Mouse (Mus musculus): ENCODE data around the gene Fcgr1.
A peak's percentile ranks its signal among the peaks of the same experiment; 100 is the strongest.
"Not testable (repeated sequence)": the region's sequence is repeated elsewhere in the genome, so short reads cannot be mapped to it uniquely, and the experiment has no call there.

The Fcgr1 gene

DNA sequence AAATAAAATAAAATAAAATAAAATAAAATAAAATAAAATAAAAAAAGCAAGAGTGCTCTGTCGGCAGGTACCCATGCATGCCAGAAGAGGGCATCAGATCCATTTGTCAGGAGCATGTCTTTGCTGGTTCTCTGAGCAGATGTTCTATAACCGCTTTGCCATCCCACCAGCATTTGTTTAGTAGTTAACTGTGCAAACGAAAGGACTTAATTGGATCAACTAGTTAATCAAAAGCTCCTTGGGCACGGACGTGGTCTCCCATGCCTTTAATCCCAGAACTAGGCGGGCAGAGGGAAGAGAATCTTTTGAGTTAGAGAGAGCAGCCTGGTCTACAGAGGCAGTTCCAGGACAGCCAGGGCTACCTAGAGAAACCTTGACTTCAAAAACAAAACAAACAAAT lies 33.4 kb upstream of the Fcgr1 start:
- DNase-seq (ENCODE audit: low spot score in 2 of 2) = no peak

DNA sequence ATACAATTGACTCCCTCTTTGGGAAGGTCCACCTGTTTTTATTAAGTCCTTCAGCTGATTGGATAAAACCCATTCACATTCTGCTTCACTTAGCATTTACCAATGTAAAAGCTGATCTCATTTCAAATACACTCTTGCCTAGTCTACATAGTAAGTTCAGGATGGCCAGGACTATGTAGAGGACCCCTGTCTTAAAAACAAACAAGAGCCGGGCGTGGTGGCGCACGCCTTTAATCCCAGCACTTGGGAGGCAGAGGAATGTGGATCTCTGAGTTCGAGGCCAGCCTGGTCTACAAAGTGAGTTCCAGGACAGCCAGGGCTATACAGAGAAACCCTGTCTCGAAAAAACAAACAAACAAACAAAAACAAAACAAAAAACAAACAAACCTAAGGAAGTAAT lies 30.0 kb upstream of the Fcgr1 start:
- DNase-seq (ENCODE audit: low spot score in 2 of 2) = not testable (repeated sequence)

DNA sequence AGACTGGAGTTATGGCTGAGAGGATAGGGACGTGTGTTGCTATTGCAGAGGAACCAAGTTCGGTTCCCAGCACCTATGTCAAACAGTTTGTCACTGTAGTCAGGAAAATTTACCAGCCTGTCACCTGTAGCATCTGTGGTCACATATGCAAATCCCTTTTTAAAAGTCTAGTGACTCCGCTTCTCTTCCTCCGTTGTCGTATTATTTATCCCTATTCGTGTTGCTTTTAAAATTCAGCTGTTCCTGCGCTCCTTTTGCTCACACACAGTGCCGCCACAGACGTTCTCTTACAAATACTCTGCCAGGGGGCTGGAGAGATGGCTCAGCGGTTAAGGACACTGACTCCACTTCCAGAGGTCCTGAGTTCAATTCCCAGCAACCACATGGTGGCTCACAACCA lies 28.8 kb upstream of the Fcgr1 start:
- DNase-seq (ENCODE audit: low spot score in 2 of 2) = no peak

- no peak for DNase-seq (ENCODE audit: low spot score in 2 of 2)
Observed at GRCm38 (mm10) chr3:96321891-96322290, 28.1 kb upstream of the Fcgr1 start.

GRCm38 (mm10) chr3:96320003-96320402 lies 26.2 kb upstream of the Fcgr1 start:
- not testable (repeated sequence) for DNase-seq (ENCODE audit: low spot score in 2 of 2)

DNA sequence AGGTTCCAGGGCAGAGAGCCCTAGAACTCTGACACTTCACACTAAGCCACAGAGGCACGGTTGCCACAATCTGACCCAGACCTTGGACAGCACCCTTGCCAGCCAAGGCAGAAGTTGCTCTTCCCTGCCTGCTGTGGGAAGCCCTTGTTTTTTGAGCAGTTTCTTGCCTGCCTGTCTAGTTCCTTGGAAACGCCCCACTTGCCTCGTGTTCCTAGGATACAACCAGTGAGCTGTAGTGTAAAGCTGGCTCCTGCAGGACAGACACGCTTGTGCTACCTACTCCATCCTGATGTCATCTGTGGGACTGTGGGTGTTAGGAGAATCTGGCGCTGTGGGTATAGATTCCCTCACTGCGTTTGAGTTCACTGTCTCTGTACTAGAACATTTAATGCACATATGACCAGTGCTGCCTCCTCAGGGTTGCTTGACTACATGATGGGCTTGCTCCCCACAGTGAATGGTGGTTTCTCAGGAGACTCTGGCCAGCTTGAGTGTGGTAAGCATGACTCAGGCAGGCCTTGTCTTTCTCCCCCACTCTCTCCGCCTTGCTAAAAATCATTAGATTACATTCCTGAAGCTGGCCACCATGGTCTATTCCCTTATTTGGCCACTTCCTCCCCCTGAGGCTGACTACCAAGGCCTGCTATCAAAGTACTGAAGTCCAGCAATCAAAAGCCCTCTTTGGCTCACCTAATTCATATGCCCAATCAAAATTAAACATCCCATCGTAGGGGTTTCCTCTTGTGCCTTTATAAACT lies 18.8 kb upstream of the Fcgr1 start:
- no peak for DNase-seq (ENCODE audit: low spot score in 2 of 2)

GRCm38 (mm10) chr3:96309441-96309840 lies 15.7 kb upstream of the Fcgr1 start:
- DNase-seq (ENCODE audit: low spot score in 2 of 2) = no peak

- DNase-seq (ENCODE audit: low spot score in 2 of 2) = no peak
Observed at GRCm38 (mm10) chr3:96306506-96306905, 12.7 kb upstream of the Fcgr1 start.

- DNase-seq (ENCODE audit: low spot score in 2 of 2) = no peak
Observed at GRCm38 (mm10) chr3:96302076-96302475, 8.3 kb upstream of the Fcgr1 start.

GRCm38 (mm10) chr3:96300706-96301529 lies 7.1 kb upstream of the Fcgr1 start:
- DNase-seq (ENCODE audit: low spot score in 2 of 2) = peak; percentile 38 to 52

- no peak for DNase-seq (ENCODE audit: low spot score in 2 of 2)
Observed at GRCm38 (mm10) chr3:96299562-96299961, 5.8 kb upstream of the Fcgr1 start.

- DNase-seq (ENCODE audit: low spot score in 2 of 2) = no peak
Observed at GRCm38 (mm10) chr3:96298360-96298759, 4.6 kb upstream of the Fcgr1 start.

- DNase-seq (ENCODE audit: low spot score in 2 of 2) = no peak
Observed at GRCm38 (mm10) chr3:96293368-96293767, 401 bp downstream of the Fcgr1 start.

DNA sequence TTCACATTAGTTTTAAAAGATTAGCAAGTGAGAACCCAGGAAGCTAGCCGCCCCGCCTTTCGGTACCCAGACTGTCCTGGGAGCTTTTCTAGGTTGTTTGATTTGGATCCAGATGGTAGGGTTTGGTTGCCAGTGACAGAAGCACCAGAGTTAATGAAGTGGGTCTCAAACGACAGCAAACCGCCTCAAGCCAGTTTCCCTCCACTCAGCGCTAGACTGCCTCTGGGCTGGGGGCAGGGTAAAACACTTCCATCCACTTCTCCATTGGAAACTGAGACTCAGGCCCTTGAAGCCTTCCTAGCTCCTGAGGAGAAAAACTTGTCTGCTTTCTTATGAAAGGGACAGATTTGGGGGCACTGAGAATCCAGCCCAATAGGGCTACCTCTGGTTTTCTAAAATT lies 1.1 kb downstream of the Fcgr1 start:
- no peak for DNase-seq (ENCODE audit: low spot score in 2 of 2)

DNA sequence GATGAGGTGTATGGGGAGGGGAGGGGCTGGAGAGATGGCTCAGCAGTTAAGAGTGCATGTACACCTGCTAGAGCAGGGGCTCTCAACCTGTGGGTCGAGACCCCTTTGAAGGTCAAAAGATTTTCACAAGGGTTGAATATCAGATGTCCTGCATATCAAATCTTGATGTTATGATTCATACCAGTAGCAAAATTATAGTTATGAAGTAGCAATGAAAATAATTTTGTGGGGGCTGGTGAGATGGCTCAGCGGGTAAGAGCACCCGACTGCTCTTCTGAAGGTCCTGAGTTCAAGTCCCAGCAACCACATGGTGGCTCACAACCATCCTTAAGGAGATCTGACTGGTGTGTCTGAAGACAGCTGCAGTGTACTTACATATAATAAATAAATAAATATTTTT lies 3.0 kb downstream of the Fcgr1 start:
- not testable (repeated sequence) for DNase-seq (ENCODE audit: low spot score in 2 of 2)

GRCm38 (mm10) chr3:96289201-96289600 lies 4.6 kb downstream of the Fcgr1 start:
- DNase-seq (ENCODE audit: low spot score in 2 of 2) = no peak

DNA sequence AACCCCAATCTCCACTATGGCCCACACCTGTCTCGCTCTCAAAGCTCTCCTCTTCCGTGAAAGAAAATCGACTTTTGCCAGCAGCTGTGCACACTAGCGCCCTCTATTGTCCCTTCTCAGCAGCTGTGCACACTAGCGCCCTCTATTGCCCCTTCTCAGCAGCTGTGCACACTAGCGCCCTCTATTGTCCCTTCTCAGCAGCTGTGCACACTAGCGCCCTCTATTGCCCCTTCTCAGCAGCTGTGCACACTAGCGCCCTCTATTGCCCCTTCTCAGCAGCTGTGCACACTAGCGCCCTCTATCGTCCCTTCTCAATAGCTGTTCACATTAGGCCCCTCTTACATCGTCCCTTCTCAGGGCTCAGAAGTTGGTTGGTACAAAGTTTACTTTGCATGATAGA lies 6.4 kb downstream of the Fcgr1 start:
- DNase-seq (ENCODE audit: low spot score in 2 of 2) = not testable (repeated sequence)

- no peak for DNase-seq (ENCODE audit: low spot score in 2 of 2)
Observed at GRCm38 (mm10) chr3:96284457-96284856, 9.3 kb downstream of the Fcgr1 start.

GRCm38 (mm10) chr3:96280660-96281059 lies 13.1 kb downstream of the Fcgr1 start:
- no peak for DNase-seq (ENCODE audit: low spot score in 2 of 2)

DNA sequence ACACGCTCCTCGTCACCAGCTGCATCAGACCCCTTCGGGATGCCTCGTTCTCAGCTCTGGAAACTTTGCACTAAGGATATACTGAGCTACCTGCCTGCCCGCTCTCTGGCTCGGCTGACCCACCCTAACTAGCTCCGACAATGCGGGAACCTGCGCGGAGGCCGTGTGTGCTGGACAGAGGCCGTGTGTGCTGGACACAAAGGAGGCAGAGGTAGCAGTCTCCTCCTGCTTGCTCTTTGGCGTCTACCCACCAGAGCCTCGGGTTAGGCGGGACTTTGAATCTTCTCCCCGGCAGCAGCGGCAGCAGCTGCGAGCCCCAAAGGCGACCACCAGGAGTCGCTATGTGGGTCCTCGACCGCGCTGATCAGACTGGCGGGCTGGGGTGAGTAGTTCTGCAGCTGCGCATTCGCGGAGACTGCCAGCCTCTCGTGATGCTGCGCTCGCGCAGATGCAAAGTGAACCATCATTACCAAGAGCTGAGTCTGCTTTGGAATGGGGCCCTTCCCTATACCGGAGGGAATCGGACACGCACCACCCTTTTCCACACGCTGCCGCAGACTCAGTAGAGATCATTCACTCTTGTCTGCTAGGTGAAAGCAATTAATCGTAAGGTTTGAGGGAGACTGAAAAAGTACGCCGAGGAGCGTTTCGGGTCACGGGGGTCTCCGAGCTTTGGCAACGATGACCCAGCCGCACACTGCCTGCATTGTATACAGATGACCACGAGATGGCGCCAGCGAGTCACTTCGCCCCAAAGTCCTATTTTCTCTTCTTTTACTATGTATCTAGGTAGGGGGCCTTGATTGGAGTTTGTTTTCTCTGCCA lies 15.8 kb downstream of the Fcgr1 start:
- peak; percentile 91 to 92 for DNase-seq (ENCODE audit: low spot score in 2 of 2)

- DNase-seq (ENCODE audit: low spot score in 2 of 2) = peak in 1 of 2 experiments; percentile 11
Observed at GRCm38 (mm10) chr3:96277428-96277799, 16.4 kb downstream of the Fcgr1 start.

Measured in heart, adult 9 months (tissue).